Mouse (Mus musculus) heart, postnatal 36 days (tissue): ENCODE measurements at regions not wholly inside any gene's neighbourhood (a gene's known extent, or its start where the extent isn't known, plus 50 kb on each side); places are given as distances from the start of the nearest gene placed in this dataset.

Source experiments
- DNase-seq, 2 experiments: peaks; one replicate each; pipeline ENCODE4 v3.0.0; 2021 to 2022
- intact Hi-C: fragments of 180-260 bp; cut with DNase I; formaldehyde crosslinking; loops from one replicate; pipeline ENCODE4 v1.15.1; 2025

DNA sequence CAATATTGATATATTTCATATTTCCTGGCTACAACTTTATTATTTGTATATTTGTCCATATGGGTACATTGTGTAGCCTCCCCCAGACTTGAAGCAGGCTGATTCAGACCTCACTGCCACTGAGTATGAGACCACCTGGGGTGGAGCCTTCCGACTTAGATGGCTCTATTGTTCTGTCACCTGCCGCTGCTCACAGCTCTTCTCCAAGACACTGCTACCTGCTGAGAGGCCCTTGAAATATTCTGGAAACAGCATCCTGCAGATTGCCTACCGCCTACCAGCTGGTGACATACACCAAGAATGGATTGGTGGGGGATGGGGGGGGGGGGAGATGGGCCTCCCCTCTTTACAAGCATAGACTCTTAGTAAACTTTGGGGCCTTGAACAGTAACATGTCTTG is 2778.7 kb downstream of the Gm37988 start:
- intact Hi-C loops, result no loop called here
- no peak for DNase-seq

DNA sequence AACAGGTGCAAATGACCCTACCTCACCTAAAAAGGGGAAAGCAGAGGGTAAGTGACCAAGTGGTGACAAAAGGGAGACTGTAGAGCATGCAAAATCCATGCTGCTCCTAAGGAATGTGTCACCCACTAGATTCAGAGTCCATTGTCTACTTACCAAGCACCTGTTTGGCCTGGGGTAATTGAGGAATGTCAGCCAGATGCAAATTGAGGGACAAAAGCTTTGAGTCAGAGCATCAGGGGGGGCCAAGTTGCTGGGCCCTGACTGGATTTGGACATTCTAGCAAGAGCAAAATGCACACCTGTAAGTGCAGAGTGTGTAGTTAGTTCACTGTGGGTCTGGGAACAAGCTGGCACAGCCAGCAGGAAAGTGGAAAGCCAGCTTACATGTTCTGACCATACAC is 2783.6 kb downstream of the Gm37988 start:
- no peak for DNase-seq
- intact Hi-C loops, result no loop called here
